Comparison of ENCODE assay signal across 8 mouse cellular contexts in the genomic region with DNA sequence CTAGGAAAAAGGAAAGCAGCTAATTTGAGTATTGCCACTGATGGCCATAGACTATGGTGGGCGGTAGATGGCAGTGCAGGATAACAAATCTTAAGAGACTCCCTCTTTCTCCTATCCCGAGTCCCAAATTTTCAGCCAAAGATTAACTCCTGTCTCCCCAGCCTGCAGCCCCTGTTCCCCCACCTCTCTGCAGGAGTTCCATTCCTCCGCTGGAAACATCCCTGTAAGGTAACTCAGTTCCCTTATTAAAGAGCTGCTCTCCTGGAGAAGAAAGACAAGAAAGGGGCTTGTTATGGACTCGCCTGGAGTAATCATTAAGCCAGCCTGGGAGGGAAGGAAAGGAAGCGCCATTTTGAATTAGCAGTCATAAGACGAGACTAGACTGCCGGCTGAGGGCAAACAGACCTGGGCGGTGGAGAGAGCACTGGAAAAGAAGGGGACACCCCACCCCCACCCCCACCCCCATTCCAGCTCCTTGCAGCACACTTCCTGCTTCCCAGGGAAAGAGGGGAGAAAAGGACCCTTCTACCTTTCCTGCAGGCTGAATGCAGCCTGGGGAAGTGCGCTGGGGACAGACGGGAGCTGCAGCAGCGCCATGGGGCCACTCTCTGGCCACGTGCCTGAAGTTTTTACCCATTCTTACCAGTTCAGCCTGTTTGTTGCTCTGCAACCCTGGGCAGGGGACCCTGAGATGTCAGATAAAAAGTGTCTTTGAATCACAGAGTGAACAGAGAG. TPM values are rescaled to one million over a fixed set of nuclear protein-coding genes. Genes with fewer than 3 reads are reported as not detected.
DNase-seq lines count a peak whose midpoint lies in the region; TF ChIP-seq lines count a peak whose summit lies in the region.

No protein-coding gene starts in this region.

- peak; percentile 89 for DNase-seq in adrenal gland, adult 2 months
- DNase-seq in gastrocnemius, postnatal 14 days: peak; percentile 67
- DNase-seq in induced T-regulatory cell, adult 2 months (ENCODE audit: low read depth): peak; percentile 40
- peak; percentile 76 to 78 for DNase-seq in left cerebral cortex, adult 2 months (ENCODE audit: extremely low spot score in 1 of 2, low spot score in 2 of 2)
- DNase-seq in lung, postnatal 4 days: peak; percentile 65 to 85
- peak; percentile 82 to 84 for DNase-seq in right cerebral cortex, adult 2 months (ENCODE audit: low spot score in 2 of 2)
- no peak for DNase-seq in T-cell, adult 2 months (ENCODE audit: low spot score)

- H3K4me1 ChIP-seq in cortical plate, adult 2 months (ENCODE audit: control insufficient read depth, insufficient read depth, low read length): peaks cover 3% of the 10 kb centered on the region; the same call in 1 of the 2 replicates

- peak; percentile 71 for TF ChIP-seq CTCF in cortical plate, adult 2 months (IDR thresholded peaks at IDR 0.05; ENCODE audit: extremely low read depth, insufficient read depth, low read length)
- TF ChIP-seq CTCF in left cerebral cortex, adult 2 months (IDR thresholded peaks at IDR 0.05): peak; percentile 70

- intact Hi-C loops in gastrocnemius, postnatal 14 days (cut with DNase I; ENCODE audit: low total_unique reads): no loop called here
- intact Hi-C loops in left cerebral cortex, adult 2 months (cut with DNase I): loop anchor here (5.0 to 10.0 kb wide), 3 partner anchors 152 to 595 kb away; a partner anchor contains a TSS

- peak overlapping the region; percentile 64 for H3K4me3 ChIP-seq in cortical plate, adult 2 months (ENCODE audit: insufficient read depth, low read length)
- H3K4me3 ChIP-seq in left cerebral cortex, adult 2 months: peak overlapping the region; percentile 66

- no peak; the same call in 1 of the 2 replicates for TF ChIP-seq POLR2A in cortical plate, adult 2 months (IDR thresholded peaks at IDR 0.05; ENCODE audit: extremely low read depth, insufficient read depth, low read length)

- peak overlapping the region; percentile 90 for H3K27ac ChIP-seq in cortical plate, adult 2 months (ENCODE audit: insufficient read depth, low read length)
- H3K27ac ChIP-seq in left cerebral cortex, adult 2 months: peak overlapping the region; percentile 96

RNA-seq across cellular contexts. Expression of a gene that starts 10.2 kb away (rescaled TPM):
- total RNA-seq in adrenal gland, adult 2 months (2021): 10 to 100 TPM; 13.9 to 22.0 TPM
- 2.0 and 2.4 TPM in 2 replicates for polyA plus RNA-seq in adrenal gland, adult 2 months (2012; rRNA removed)
- 16.3 and 18.3 TPM in 2 replicates for polyA plus RNA-seq in cortical plate, adult 2 months (2012; rRNA removed)
- 1 to 10 TPM; 8.0 to 8.4 TPM for total RNA-seq in gastrocnemius, postnatal 14 days (2021)
- total RNA-seq in left cerebral cortex, adult 2 months (2021): 10 to 100 TPM; 17.6 to 19.9 TPM
